Mouse (Mus musculus): Measurements from ENCODE around the gene Bhlha9.

GRCm38 (mm10) chr11:76644257-76644656, 28.0 kb upstream of the Bhlha9 start:
- TF ChIP-seq MYOD1 (IDR thresholded peaks at IDR 0.05; ENCODE audit: control insufficient read depth in 1 of 3, insufficient read length in 2 of 3, low read depth in 2 of 3) = no peak
- no peak for TF ChIP-seq POLR2A (IDR thresholded peaks at IDR 0.05; ENCODE audit: insufficient read length, low read depth)
- TF ChIP-seq MYOG (IDR thresholded peaks at IDR 0.05; ENCODE audit: control insufficient read depth in 1 of 3, insufficient read depth in 1 of 3, insufficient read length in 2 of 3, low read depth in 2 of 3) = no peak
- no peak for TF ChIP-seq TCF3 (IDR thresholded peaks at IDR 0.05; ENCODE audit: insufficient read length, low read depth)
- TF ChIP-seq POLR2AphosphoS2 (IDR thresholded peaks at IDR 0.05; ENCODE audit: insufficient read length, low read depth) = no peak
- TF ChIP-seq TCF12 (IDR thresholded peaks at IDR 0.05; ENCODE audit: insufficient read depth, poor library complexity, severe bottlenecking) = no peak
- no peak for TF ChIP-seq MAX (IDR thresholded peaks at IDR 0.05; ENCODE audit: low read depth)
- TF ChIP-seq CEBPB (IDR thresholded peaks at IDR 0.05; ENCODE audit: insufficient read depth, poor library complexity, severe bottlenecking) = no peak
- no peak for TF ChIP-seq USF1 (IDR thresholded peaks at IDR 0.05; ENCODE audit: low read depth)
- TF ChIP-seq E2F4 (IDR thresholded peaks at IDR 0.05; ENCODE audit: insufficient read depth) = no peak
- no peak for TF ChIP-seq REST (IDR thresholded peaks at IDR 0.05; ENCODE audit: insufficient read depth, insufficient read length)
